Mouse (Mus musculus) lung, postnatal 14 days (tissue): Measurements from ENCODE around the gene Gal3st3.

Experiments
- DNase-seq: peaks from one replicate; pipeline ENCODE4 v3.0.0; 2021

The Gal3st3 gene

GRCm38 (mm10) chr19:5297903-5298800 lies at the start of gene Gal3st3:
Gene Gal3st3 (plus strand): TSS chr19:5298331.
- no peak for DNase-seq

- no peak for DNase-seq
Observed at GRCm38 (mm10) chr19:5257140-5257539, 41.0 kb upstream of the Gal3st3 start.

- DNase-seq: no peak
Observed at GRCm38 (mm10) chr19:5267015-5267414, 31.1 kb upstream of the Gal3st3 start.

- no peak for DNase-seq
Observed at GRCm38 (mm10) chr19:5268017-5268416, 30.1 kb upstream of the Gal3st3 start.

GRCm38 (mm10) chr19:5268875-5269274 lies 29.3 kb upstream of the Gal3st3 start:
- DNase-seq: no peak

GRCm38 (mm10) chr19:5269392-5269791 lies 28.7 kb upstream of the Gal3st3 start:
- no peak for DNase-seq

- no peak for DNase-seq
Observed at GRCm38 (mm10) chr19:5271430-5271829, 26.7 kb upstream of the Gal3st3 start.

GRCm38 (mm10) chr19:5272326-5272795 lies 25.8 kb upstream of the Gal3st3 start:
- peak; percentile 34 for DNase-seq

GRCm38 (mm10) chr19:5272801-5273733 lies 25.1 kb upstream of the Gal3st3 start, which contains the start of gene Pacs1:
Gene Pacs1 (minus strand): TSS chr19:5273119.
- DNase-seq: peak; percentile 90

GRCm38 (mm10) chr19:5273916-5274315 lies 24.2 kb upstream of the Gal3st3 start:
- no peak for DNase-seq

- no peak for DNase-seq
Observed at GRCm38 (mm10) chr19:5274641-5275040, 23.5 kb upstream of the Gal3st3 start.

- DNase-seq: no peak
Observed at GRCm38 (mm10) chr19:5275736-5276135, 22.4 kb upstream of the Gal3st3 start.

GRCm38 (mm10) chr19:5276531-5276930 lies 21.6 kb upstream of the Gal3st3 start:
- DNase-seq: no peak

- no peak for DNase-seq
Observed at GRCm38 (mm10) chr19:5277140-5277539, 21.0 kb upstream of the Gal3st3 start.

GRCm38 (mm10) chr19:5278381-5278780 lies 19.8 kb upstream of the Gal3st3 start:
- DNase-seq: peak; percentile 34

- peak; percentile 99 for DNase-seq
Observed at GRCm38 (mm10) chr19:5294972-5295735, 3.0 kb upstream of the Gal3st3 start, which contains the start of gene Sf3b2. Gene Sf3b2 (minus strand): TSS chr19:5295455.

- no peak for DNase-seq
Observed at GRCm38 (mm10) chr19:5295736-5296075, 2.4 kb upstream of the Gal3st3 start.

- DNase-seq: no peak
Observed at GRCm38 (mm10) chr19:5296630-5297029, 1.5 kb upstream of the Gal3st3 start.

GRCm38 (mm10) chr19:5300588-5300987 lies 2.5 kb downstream of the Gal3st3 start:
- DNase-seq: no peak

- DNase-seq: peak; percentile 67
Observed at GRCm38 (mm10) chr19:5302455-5302854, 4.3 kb downstream of the Gal3st3 start.

GRCm38 (mm10) chr19:5306279-5306678 lies 8.1 kb downstream of the Gal3st3 start:
- DNase-seq: no peak

- no peak for DNase-seq
Observed at GRCm38 (mm10) chr19:5306968-5307734, 9.0 kb downstream of the Gal3st3 start.
